Mouse (Mus musculus) MEL (cell line): ENCODE data around the gene Cmbl. TPM values are rescaled to one million over a fixed set of nuclear protein-coding genes. Genes with fewer than 3 reads are reported as not detected.

ENCODE experiments used
- DNase-seq: peaks from one replicate; pipeline ENCODE4 v3.0.0; 2011; ENCODE audit warnings: low read depth, low spot score
- H3K27ac ChIP-seq: 2 replicates; pipeline ENCODE4 v1.5.1; 2012; ENCODE audit warnings: low read depth, mild to moderate bottlenecking, control low read depth, low read length, moderate library complexity; ENCODE audit not compliant: control insufficient read depth
- H3K27me3 ChIP-seq, 2 experiments: fragments of 150-350 bp in 1 of 2; sonication (generic) in 1 of 2; 2 replicates each; pipeline ENCODE4 v1.6.1; 2012; ENCODE audit warnings: low read length in 2 of 2, mild to moderate bottlenecking in 2 of 2, improper control_type of control experiment in 1 of 2, moderate library complexity in 1 of 2; ENCODE audit not compliant: insufficient read depth in 2 of 2, control insufficient read depth in 1 of 2
- H3K36me3 ChIP-seq, 2 experiments: 2 replicates each; pipeline ENCODE4 v1.6.1; 2012 to 2014; ENCODE audit warnings: low read length in 2 of 2, improper control_type of control experiment in 1 of 2, inconsistent platforms in 1 of 2, mild to moderate bottlenecking in 1 of 2; ENCODE audit not compliant: insufficient read depth in 2 of 2, control insufficient read depth in 1 of 2
- H3K4me1 ChIP-seq, 2 experiments: fragments of 150-350 bp in 1 of 2; sonication (generic) in 1 of 2; 2 replicates each; pipeline ENCODE4 v1.6.1; 2012; ENCODE audit warnings: low read length in 2 of 2, improper control_type of control experiment in 1 of 2, mild to moderate bottlenecking in 1 of 2; ENCODE audit not compliant: insufficient read depth in 2 of 2, control insufficient read depth in 1 of 2
- H3K4me3 ChIP-seq, 2 experiments: fragments of 150-350 bp in 1 of 2; sonication (generic) in 1 of 2; 2 replicates each; pipeline ENCODE4 v1.5.1; 2012; ENCODE audit warnings: low read depth in 2 of 2, low read length in 2 of 2, mild to moderate bottlenecking in 2 of 2, moderate library complexity in 2 of 2, control low read depth in 1 of 2, improper control_type of control experiment in 1 of 2; ENCODE audit not compliant: control insufficient read depth in 1 of 2, insufficient read depth in 1 of 2
- H3K79me2 ChIP-seq: 2 replicates; pipeline ENCODE4 v1.6.1; 2012; ENCODE audit warnings: mild to moderate bottlenecking, low read length, moderate library complexity; ENCODE audit not compliant: control insufficient read depth, poor library complexity, insufficient read depth
- H3K9ac ChIP-seq: 2 replicates; pipeline ENCODE4 v1.6.1; 2012; ENCODE audit warnings: low read depth, mild to moderate bottlenecking, control low read depth, low read length, moderate library complexity; ENCODE audit not compliant: control insufficient read depth, poor library complexity, severe bottlenecking
- H3K9me3 ChIP-seq: fragments of 150-350 bp; sonication (generic); replicated peaks from 2 replicates; pipeline ENCODE4 v1.6.1; 2012; ENCODE audit warnings: mild to moderate bottlenecking, low read length, improper control_type of control experiment, moderate library complexity; ENCODE audit not compliant: insufficient read depth
- BHLHE40 ChIP-seq: IDR thresholded peaks from 2 replicates; pipeline ENCODE4 v1.6.1; 2012; ENCODE audit warnings: low read depth, mild to moderate bottlenecking, inconsistent platforms, low read length, improper control_type of control experiment, borderline replicate concordance
- E2F4 ChIP-seq: IDR thresholded peaks from 2 replicates; pipeline ENCODE4 v1.6.1; 2011; ENCODE audit warnings: low read depth, low read length, improper control_type of control experiment, borderline replicate concordance
- ELF1 ChIP-seq: IDR thresholded peaks from 2 replicates; pipeline ENCODE4 v1.6.1; 2014; ENCODE audit warnings: low read depth, mild to moderate bottlenecking, inconsistent platforms, low read length, improper control_type of control experiment, moderate library complexity
- EP300 ChIP-seq, 2 experiments: IDR thresholded peaks; 2 replicates each; pipeline ENCODE4 v1.6.1; 2011; ENCODE audit warnings: improper control_type of control experiment in 2 of 2, low read length in 2 of 2, low read depth in 1 of 2, mild to moderate bottlenecking in 1 of 2
- GATA1 ChIP-seq: IDR thresholded peaks from 2 replicates; pipeline ENCODE4 v1.6.1; 2011; ENCODE audit warnings: low read depth, low read length, improper control_type of control experiment
- JUND ChIP-seq: IDR thresholded peaks from 2 replicates; pipeline ENCODE4 v1.6.1; 2011; ENCODE audit warnings: low read depth, mild to moderate bottlenecking, improper control_type of control experiment, low read length
- KAT2A ChIP-seq: conservative IDR thresholded peaks from 2 replicates; pipeline ENCODE4 v1.6.1; 2012; ENCODE audit warnings: low read depth, low read length, improper control_type of control experiment, inconsistent platforms
- MAX ChIP-seq: IDR thresholded peaks from 2 replicates; pipeline ENCODE4 v1.6.1; 2011; ENCODE audit warnings: low read length, improper control_type of control experiment
- MEF2A ChIP-seq: IDR thresholded peaks from 2 replicates; pipeline ENCODE4 v1.6.1; 2014; ENCODE audit warnings: low read depth, mild to moderate bottlenecking, inconsistent platforms, low read length, improper control_type of control experiment; ENCODE audit not compliant: poor library complexity, insufficient replicate concordance, severe bottlenecking; ENCODE audit errors: extremely low read depth
- MYB ChIP-seq: IDR thresholded peaks from 2 replicates; pipeline ENCODE4 v1.6.1; 2011; ENCODE audit warnings: mild to moderate bottlenecking, low read depth, low read length, improper control_type of control experiment
- POLR2A ChIP-seq, 2 experiments: IDR thresholded peaks; 2 replicates each; pipeline ENCODE4 v1.6.1; 2011 to 2012; ENCODE audit warnings: low read length in 2 of 2, mild to moderate bottlenecking in 2 of 2, control low read depth in 1 of 2, improper control_type of control experiment in 1 of 2, low read depth in 1 of 2, moderate library complexity in 1 of 2; ENCODE audit not compliant: control insufficient read depth in 1 of 2, insufficient read depth in 1 of 2, poor library complexity in 1 of 2
- POLR2AphosphoS2 ChIP-seq: IDR thresholded peaks from 2 replicates; pipeline ENCODE4 v1.6.1; 2011; ENCODE audit warnings: low read length, improper control_type of control experiment
- POLR2AphosphoS5 ChIP-seq: IDR thresholded peaks from 2 replicates; pipeline ENCODE4 v1.6.1; 2012; ENCODE audit warnings: low read depth, borderline replicate concordance, mild to moderate bottlenecking, inconsistent platforms, low read length, moderate library complexity, mixed read lengths
- RCOR1 ChIP-seq: IDR thresholded peaks from 2 replicates; pipeline ENCODE4 v1.6.1; 2012; ENCODE audit warnings: low read depth, mild to moderate bottlenecking, inconsistent platforms, low read length, improper control_type of control experiment
- SIN3A ChIP-seq: IDR thresholded peaks from 2 replicates; pipeline ENCODE4 v1.6.1; 2012; ENCODE audit warnings: low read length, improper control_type of control experiment, inconsistent platforms
- TAL1 ChIP-seq: IDR thresholded peaks from 2 replicates; pipeline ENCODE4 v1.6.1; 2012; ENCODE audit warnings: mild to moderate bottlenecking, inconsistent platforms, low read length, moderate library complexity, mixed read lengths
- TBP ChIP-seq: IDR thresholded peaks from 2 replicates; pipeline ENCODE4 v1.8.0; 2011; ENCODE audit warnings: low read depth, low read length, improper control_type of control experiment
- TCF12 ChIP-seq: IDR thresholded peaks from 2 replicates; pipeline ENCODE4 v1.6.1; 2014; ENCODE audit warnings: low read depth, mild to moderate bottlenecking, inconsistent platforms, low read length, improper control_type of control experiment, moderate library complexity
- USF1 ChIP-seq: IDR thresholded peaks from 2 replicates; pipeline ENCODE4 v1.6.1; 2014; ENCODE audit warnings: low read depth, mild to moderate bottlenecking, inconsistent platforms, low read length, improper control_type of control experiment, moderate library complexity
- USF2 ChIP-seq, 2 experiments: IDR thresholded peaks; 2 replicates each; pipeline ENCODE4 v1.6.1; 2011 to 2012; ENCODE audit warnings: improper control_type of control experiment in 2 of 2, low read length in 2 of 2, borderline replicate concordance in 1 of 2, inconsistent platforms in 1 of 2, low read depth in 1 of 2, mild to moderate bottlenecking in 1 of 2; ENCODE audit not compliant: insufficient read depth in 1 of 2
- ZC3H11A ChIP-seq: IDR thresholded peaks from 2 replicates; pipeline ENCODE4 v1.6.1; 2012; ENCODE audit warnings: low read depth, mild to moderate bottlenecking, inconsistent platforms, low read length, improper control_type of control experiment
- ZKSCAN1 ChIP-seq: IDR thresholded peaks from 2 replicates; pipeline ENCODE4 v1.6.1; 2012; ENCODE audit warnings: low read depth, mild to moderate bottlenecking, inconsistent platforms, low read length, improper control_type of control experiment, moderate library complexity
- ZNF384 ChIP-seq: IDR thresholded peaks from 2 replicates; pipeline ENCODE4 v1.6.1; 2012; ENCODE audit warnings: low read depth, mild to moderate bottlenecking, inconsistent platforms, low read length, improper control_type of control experiment
- polyA plus RNA-seq, 2 experiments: library from polyadenylated mRNA; stranded (reverse) in 1 of 2; unstranded in 1 of 2; fragments of >175 nt in 1 of 2; fragments of >200 nt in 1 of 2; gene quantifications; 2 replicates each; pipeline versions ENCODE4 v1.2.1 to v1.2.4; 2012; ENCODE audit warnings: low replicate concordance in 2 of 2, low read depth in 1 of 2; ENCODE audit not compliant: insufficient read length in 2 of 2, insufficient read depth in 1 of 2, missing spikeins in 1 of 2
- total RNA-seq: library from RNA; depleted of rRNA; stranded (reverse); fragments of 300-350 nt; gene quantifications from 2 replicates; pipeline ENCODE4 v1.2.3, GENCODE M21; 2012

The Cmbl gene
- total and polyA plus RNA-seq, 3 experiments, result 0.22 to 0.31 TPM; not detected in 1

DNA sequence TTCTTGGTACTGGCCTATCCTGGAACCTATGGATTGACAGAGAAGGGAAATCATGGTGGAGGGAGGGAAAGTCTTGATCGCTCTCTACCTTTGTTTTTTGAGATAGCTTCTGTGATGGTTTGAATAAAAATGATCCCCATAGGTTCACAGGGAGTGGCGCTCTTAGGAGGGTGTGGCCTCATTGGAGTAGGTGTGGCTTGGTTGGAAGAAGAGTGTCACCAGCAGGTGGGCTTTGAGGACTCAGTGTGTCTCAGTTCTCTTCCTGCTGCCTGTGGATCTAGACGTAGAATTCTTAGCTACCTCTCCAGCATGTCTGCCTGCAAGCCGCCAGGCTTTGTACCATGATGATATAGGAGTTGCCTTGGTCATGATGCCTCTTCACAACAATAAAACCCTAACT, 3.2 kb upstream of the Cmbl start:
- TF ChIP-seq POLR2AphosphoS2, result no peak
- no peak for TF ChIP-seq MAX
- no peak for TF ChIP-seq ELF1
- TF ChIP-seq POLR2AphosphoS5, result no peak
- TF ChIP-seq SIN3A, result no peak
- no peak for TF ChIP-seq USF2 (IDR thresholded peaks at IDR 0.05; ENCODE audit: borderline replicate concordance in 1 of 2, insufficient read depth in 1 of 2, low read depth in 1 of 2, low read length in 2 of 2)
- no peak for TF ChIP-seq POLR2A (IDR thresholded peaks at IDR 0.05; ENCODE audit: control insufficient read depth in 1 of 2, insufficient read depth in 1 of 2, low read depth in 1 of 2, low read length in 2 of 2, poor library complexity in 1 of 2)
- no peak for TF ChIP-seq MEF2A
- TF ChIP-seq RCOR1, result no peak
- TF ChIP-seq MYB, result no peak
- TF ChIP-seq, all 39 proteins: peak for 0
- Histone ChIP-seq H3K27me3 (no peaks in the 10 kb centered on the region), H3K36me3 (peaks cover 0 to 2% of the 10 kb centered on the region in 2 experiments; a peak in 1 of 4 replicates), H3K4me1 (peaks cover 0 to 9% of the 10 kb centered on the region in 2 experiments; a peak in 2 of 4 replicates), H3K9ac (no peak overlapping the region), H3K27ac (no peak overlapping the region), H3K79me2 (no peaks in the 10 kb centered on the region), H3K4me3 (no peak overlapping the region), H3K9me3 (no peaks in the 10 kb centered on the region)
- DNase-seq, result no peak

DNA sequence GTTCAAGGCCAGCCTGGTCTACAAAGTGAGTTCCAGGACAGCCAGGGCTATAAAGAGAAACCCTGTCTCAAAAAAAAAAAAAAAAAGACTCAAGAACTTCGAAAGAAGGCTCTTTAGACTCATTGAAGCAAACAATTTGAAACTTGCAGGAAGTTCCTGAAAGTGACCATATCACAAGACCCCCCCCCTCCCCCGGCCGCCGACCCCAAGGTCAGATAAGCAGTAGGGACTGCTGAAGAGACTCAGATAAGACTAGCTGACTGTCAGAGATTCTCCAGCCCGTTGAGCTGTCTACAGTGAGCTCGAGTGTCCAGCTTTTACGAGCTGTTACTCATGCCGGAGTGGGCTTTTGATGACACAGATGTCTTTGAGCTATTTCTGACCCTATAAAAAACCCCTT, 2.3 kb upstream of the Cmbl start:
- TF ChIP-seq TAL1 (peak; percentile 31), BHLHE40 (no peak), TCF12 (peak; percentile 43; the same call in 1 of the 2 replicates), E2F4 (no peak), ZKSCAN1 (no peak), POLR2AphosphoS5 (no peak), JUND (no peak), GATA1 (peak; percentile 42; the same call in 1 of the 2 replicates), ZC3H11A (no peak), MEF2A (no peak), TBP (no peak), EP300 (IDR thresholded peaks at IDR 0.05; ENCODE audit: low read depth in 1 of 2, low read length in 2 of 2) (peak in 1 of 2 experiments; percentile 40; a peak in 2 of 4 replicates), ZNF384 (peak; percentile 36), USF1 (no peak), KAT2A (no peak)
- TF ChIP-seq, all 39 proteins: peak for 5
- peak; percentile 48 for DNase-seq
- H3K9ac ChIP-seq, result no peak overlapping the region
- peaks cover 0 to 2% of the 10 kb centered on the region in 2 experiments; a peak in 1 of 4 replicates for H3K36me3 ChIP-seq
- no peak overlapping the region for H3K27ac ChIP-seq
- H3K79me2 ChIP-seq, result no peaks in the 10 kb centered on the region
- H3K4me3 ChIP-seq, result no peak overlapping the region
- peaks cover 0 to 9% of the 10 kb centered on the region in 2 experiments; a peak in 2 of 4 replicates for H3K4me1 ChIP-seq
- no peaks in the 10 kb centered on the region for H3K9me3 ChIP-seq
- H3K27me3 ChIP-seq, result no peaks in the 10 kb centered on the region
